Mouse (Mus musculus) kidney, adult 2 months (tissue): ENCODE measurements at regions not wholly inside any gene's neighbourhood (a gene's known extent, or its start where the extent isn't known, plus 50 kb on each side); places are given as distances from the start of the nearest gene placed in this dataset.

Source experiments
- CTCF ChIP-seq: fragments of 200-500 bp; conservative IDR thresholded peaks from 2 replicates; pipeline ENCODE4 v1.5.1; 2011; ENCODE audit warnings: low read depth, mild to moderate bottlenecking, control low read depth, low read length, moderate library complexity, mixed read lengths; ENCODE audit not compliant: insufficient read depth, insufficient read length
- POLR2A ChIP-seq: fragments of 200-500 bp; IDR thresholded peaks from one replicate; pipeline ENCODE4 v1.6.1; 2011; ENCODE audit warnings: low read depth, low read length, control low read depth

DNA sequence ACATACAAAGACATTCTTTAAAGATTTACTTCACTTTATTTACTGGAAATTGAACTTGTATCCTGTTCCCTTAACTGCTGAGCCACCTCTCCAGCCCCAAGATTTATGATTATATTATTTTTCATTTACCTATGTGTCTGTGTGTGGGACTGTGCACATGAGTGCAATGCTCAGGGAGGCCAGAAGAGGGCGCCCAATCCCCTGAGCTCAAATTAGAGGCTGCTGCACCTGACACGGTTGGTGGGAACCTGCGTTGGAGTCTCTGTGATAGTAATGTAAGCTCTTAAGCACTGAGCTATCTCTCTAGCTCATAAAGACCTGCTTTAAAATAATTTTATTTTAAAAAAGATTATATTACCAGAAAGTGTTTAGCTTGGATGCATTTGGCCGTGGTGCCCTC is 315.3 kb downstream of the Etnk1 start:
- TF ChIP-seq CTCF = peak; percentile 43; the same call in 1 of the 2 replicates
- no peak for TF ChIP-seq POLR2A
